Mouse (Mus musculus): ENCODE results near the gene Fastk. TPM values are rescaled to one million over a fixed set of nuclear protein-coding genes. Genes with fewer than 3 reads are reported as not detected.
A peak's percentile ranks its signal among the peaks of the same experiment; 100 is the strongest.

Gene Fastk
- polyA plus RNA-seq, 1 experiment from 2014 or later: 172 TPM

DNA sequence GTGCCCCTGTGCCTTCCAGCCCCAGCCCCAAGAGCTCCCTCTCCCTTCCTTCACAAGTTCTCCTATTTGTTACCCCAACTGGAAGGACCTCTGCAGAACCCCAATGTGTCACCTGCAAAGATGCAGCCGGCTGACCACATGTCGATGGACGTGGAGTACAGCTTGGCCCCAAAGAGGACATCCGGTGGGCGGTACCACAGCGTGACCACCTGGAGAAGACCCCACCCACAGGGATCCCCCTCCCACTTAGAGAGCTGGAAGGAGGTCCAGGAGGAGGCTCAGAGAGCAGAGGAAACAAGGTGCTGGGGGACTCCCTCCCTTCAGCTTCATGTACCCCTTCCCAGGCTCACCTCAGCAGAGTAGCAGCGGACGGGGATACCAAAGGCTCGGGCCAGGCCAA, 24.7 kb downstream of the Fastk start:
- ATAC-seq (ENCODE audit: insufficient number of reproducible peaks, low FRiP score): no peak

GRCm38 (mm10) chr5:24417587-24417986, 27.5 kb downstream of the Fastk start:
- no peaks in the 10 kb centered on the region for H3K9me3 ChIP-seq (replicated peaks)
- H3K9ac ChIP-seq: no peak overlapping the region
- H3K4me1 ChIP-seq (replicated peaks): peaks cover 15% of the 10 kb centered on the region
- no peak overlapping the region for H3K4me2 ChIP-seq
- H3K27me3 ChIP-seq (replicated peaks): peaks cover 25% of the 10 kb centered on the region
- H3K36me3 ChIP-seq: peaks cover 21% of the 10 kb centered on the region
- H3K4me3 ChIP-seq: no peak overlapping the region
- no peak overlapping the region for H3K27ac ChIP-seq (ENCODE audit: poor library complexity, severe bottlenecking)
- WGBS: 78% methylated on average over 10 of the region's 10 CpGs
- no peak for ATAC-seq (ENCODE audit: insufficient number of reproducible peaks, low FRiP score)

More for the DNA sequence above, 24.7 kb downstream of the Fastk start:
- no peak overlapping the region for H3K4me2 ChIP-seq
- H3K36me3 ChIP-seq: peaks cover 21% of the 10 kb centered on the region
- WGBS: 89% methylated on average over 9 of the region's 9 CpGs
- no peaks in the 10 kb centered on the region for H3K9me3 ChIP-seq (replicated peaks)
- no peak overlapping the region for H3K4me3 ChIP-seq
- H3K27me3 ChIP-seq (replicated peaks): peaks cover 8% of the 10 kb centered on the region; the same call in 1 of the 2 replicates
- peaks cover 27% of the 10 kb centered on the region for H3K4me1 ChIP-seq (replicated peaks)
- H3K9ac ChIP-seq: no peak overlapping the region
- no peak overlapping the region for H3K27ac ChIP-seq (ENCODE audit: poor library complexity, severe bottlenecking)

DNA sequence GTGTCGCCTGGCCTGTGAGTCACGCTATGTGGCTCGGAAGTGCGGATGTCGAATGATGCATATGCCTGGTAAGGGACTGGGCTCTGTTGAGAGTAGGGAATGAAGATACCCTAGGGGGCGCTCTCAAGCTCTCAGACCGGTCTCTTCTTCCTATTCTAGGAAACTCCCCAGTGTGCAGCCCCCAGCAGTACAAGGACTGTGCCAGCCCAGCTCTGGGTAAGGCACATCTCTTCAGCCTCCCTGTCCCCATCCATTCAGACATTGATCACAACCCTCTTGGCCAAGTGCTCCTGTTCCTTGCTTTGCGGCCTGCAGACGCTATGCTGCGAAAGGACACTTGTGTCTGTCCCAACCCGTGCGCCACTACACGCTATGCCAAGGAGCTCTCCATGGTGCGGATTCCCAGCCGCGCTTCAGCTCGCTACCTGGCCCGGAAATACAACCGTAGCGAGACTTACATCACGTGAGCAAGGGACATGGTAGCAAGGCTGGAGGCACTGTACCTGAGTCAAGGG, 28.8 kb downstream of the Fastk start:
- Histone ChIP-seq H3K4me2 (peak overlapping the region; percentile 45; the same call in 1 of the 2 replicates), H3K4me1 (replicated peaks) (peaks cover 13% of the 10 kb centered on the region), H3K27me3 (replicated peaks) (peaks cover 25% of the 10 kb centered on the region), H3K9ac (0 out of 2 replicates have a peak overlapping the region, but pooled peaks have one; percentile 24), H3K36me3 (peaks cover 21% of the 10 kb centered on the region), H3K27ac (ENCODE audit: poor library complexity, severe bottlenecking) (no peak overlapping the region), H3K9me3 (replicated peaks) (no peaks in the 10 kb centered on the region), H3K4me3 (no peak overlapping the region)
- peak; percentile 55 for ATAC-seq (ENCODE audit: insufficient number of reproducible peaks, low FRiP score)
- 2% methylated on average over 21 of the region's 21 CpGs for WGBS

DNA sequence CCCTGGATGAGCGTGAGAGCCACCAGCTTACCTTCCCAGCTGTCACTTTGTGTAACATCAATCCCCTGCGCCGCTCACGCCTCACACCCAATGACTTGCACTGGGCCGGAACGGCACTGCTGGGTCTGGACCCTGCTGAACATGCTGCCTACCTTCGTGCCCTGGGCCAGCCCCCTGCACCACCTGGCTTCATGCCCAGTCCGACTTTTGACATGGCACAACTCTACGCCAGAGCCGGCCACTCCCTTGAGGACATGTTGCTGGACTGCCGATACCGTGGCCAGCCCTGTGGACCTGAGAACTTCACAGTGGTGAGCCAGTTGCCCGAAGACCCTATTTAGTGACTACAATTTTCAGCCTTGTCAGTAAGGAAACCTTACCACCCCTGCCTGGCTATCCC, 31.1 kb downstream of the Fastk start:
- no peak overlapping the region for H3K27ac ChIP-seq (ENCODE audit: poor library complexity, severe bottlenecking)
- H3K4me3 ChIP-seq: no peak overlapping the region
- H3K36me3 ChIP-seq: peaks cover 6% of the 10 kb centered on the region
- H3K4me2 ChIP-seq: no peak overlapping the region
- 79% methylated on average over 13 of the region's 13 CpGs for WGBS
- no peak overlapping the region for H3K9ac ChIP-seq
- ATAC-seq (ENCODE audit: insufficient number of reproducible peaks, low FRiP score): no peak
- H3K27me3 ChIP-seq (replicated peaks): peaks cover 25% of the 10 kb centered on the region
- H3K9me3 ChIP-seq (replicated peaks): no peaks in the 10 kb centered on the region
- H3K4me1 ChIP-seq (replicated peaks): peaks cover 13% of the 10 kb centered on the region

DNA sequence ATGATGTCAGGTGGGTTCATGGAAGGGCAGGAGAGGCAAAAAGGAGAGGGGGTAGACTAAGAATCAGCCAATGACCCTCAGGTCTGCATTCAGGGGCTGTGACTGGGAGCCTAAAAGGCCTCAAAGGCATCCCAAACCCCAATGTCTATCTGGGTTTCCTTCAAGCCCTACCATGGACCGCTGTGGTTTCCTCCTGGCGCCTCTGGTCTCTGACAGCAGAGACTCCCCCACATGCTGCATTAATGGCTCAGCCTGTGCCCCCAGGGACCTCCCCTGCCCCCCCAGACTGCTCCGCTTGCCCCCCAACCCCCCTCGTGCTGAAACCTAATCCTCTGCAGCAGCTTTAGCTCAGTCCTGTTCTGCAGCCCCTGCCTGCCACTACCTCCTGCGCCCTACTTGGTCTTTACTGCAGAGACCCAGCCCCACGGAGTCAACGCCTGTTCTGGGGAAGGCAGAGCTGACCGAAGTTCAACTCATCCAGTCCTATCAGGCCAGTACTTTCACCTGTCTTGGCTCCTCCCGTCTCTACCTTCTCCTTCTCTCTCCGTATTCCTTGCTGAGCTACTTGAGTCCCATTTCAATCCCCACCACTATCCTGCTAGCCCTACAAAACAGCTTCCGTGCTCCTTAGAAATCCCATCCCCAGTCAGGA, 31.9 kb downstream of the Fastk start, which contains the start of gene Asic3:
TSS of gene Asic3 (plus strand) at position 351 of the 652 bp plus-strand sequence.
- Histone ChIP-seq H3K9ac (no peak within 1 kb of the TSS), H3K27ac (ENCODE audit: poor library complexity, severe bottlenecking) (no peak within 1 kb of the TSS), H3K4me3 (no peak within 1 kb of the TSS), H3K36me3 (peaks cover 12% of the 10 kb centered on the region), H3K9me3 (replicated peaks) (no peaks in the 10 kb centered on the region), H3K27me3 (replicated peaks) (peaks cover 25% of the 10 kb centered on the region), H3K4me1 (replicated peaks) (peaks cover 13% of the 10 kb centered on the region), H3K4me2 (no peak within 1 kb of the TSS)
- no peak for ATAC-seq (ENCODE audit: insufficient number of reproducible peaks, low FRiP score)
- WGBS: 39% methylated on average over 11 of the region's 11 CpGs

- peaks cover 13% of the 10 kb centered on the region for H3K4me1 ChIP-seq (replicated peaks)
- no peak overlapping the region for H3K27ac ChIP-seq (ENCODE audit: poor library complexity, severe bottlenecking)
- no peak overlapping the region for H3K9ac ChIP-seq
- ATAC-seq (ENCODE audit: insufficient number of reproducible peaks, low FRiP score): no peak
- peaks cover 23% of the 10 kb centered on the region for H3K36me3 ChIP-seq
- H3K9me3 ChIP-seq (replicated peaks): no peaks in the 10 kb centered on the region
- no peak overlapping the region for H3K4me2 ChIP-seq
- H3K4me3 ChIP-seq: no peak overlapping the region
- WGBS: 64% methylated on average over 2 of the region's 2 CpGs
- H3K27me3 ChIP-seq (replicated peaks): peaks cover 23% of the 10 kb centered on the region
Measured at GRCm38 (mm10) chr5:24412063-24412462, 33.0 kb downstream of the Fastk start.

GRCm38 (mm10) chr5:24409466-24409865, 35.6 kb downstream of the Fastk start:
- no peak for ATAC-seq (ENCODE audit: insufficient number of reproducible peaks, low FRiP score)
- 81% methylated on average over 2 of the region's 2 CpGs for WGBS
- Histone ChIP-seq H3K36me3 (peaks cover 48% of the 10 kb centered on the region), H3K9ac (no peak overlapping the region), H3K4me3 (no peak overlapping the region), H3K4me2 (no peak overlapping the region), H3K27ac (ENCODE audit: poor library complexity, severe bottlenecking) (no peak overlapping the region), H3K9me3 (replicated peaks) (no peaks in the 10 kb centered on the region), H3K27me3 (replicated peaks) (peaks cover 11% of the 10 kb centered on the region), H3K4me1 (replicated peaks) (0 out of 2 replicates have a peak, but pooled peaks cover 7% of the 10 kb centered on the region)

DNA sequence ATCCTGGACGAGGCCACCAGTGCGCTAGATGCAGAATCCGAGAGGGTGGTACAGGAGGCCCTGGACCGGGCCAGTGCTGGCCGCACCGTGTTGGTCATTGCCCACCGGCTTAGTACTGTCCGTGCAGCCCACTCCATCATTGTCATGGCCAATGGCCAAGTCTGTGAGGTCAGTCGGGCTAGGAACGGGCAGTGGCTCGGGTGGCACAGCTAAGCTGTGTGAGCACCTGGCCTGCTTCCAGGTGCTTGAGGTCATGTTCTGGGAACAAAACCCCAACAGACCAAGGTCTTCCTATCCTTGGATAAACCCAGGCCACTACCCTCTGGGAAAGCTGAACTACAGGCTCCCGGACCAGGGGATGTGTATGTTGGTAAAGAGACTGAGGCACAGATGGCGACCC, 36.4 kb downstream of the Fastk start:
- no peak for ATAC-seq (ENCODE audit: insufficient number of reproducible peaks, low FRiP score)
- WGBS: 87% methylated on average over 13 of the region's 13 CpGs
- Histone ChIP-seq H3K4me3 (no peak overlapping the region), H3K4me2 (no peak overlapping the region), H3K27ac (ENCODE audit: poor library complexity, severe bottlenecking) (no peak overlapping the region), H3K36me3 (peaks cover 55% of the 10 kb centered on the region), H3K4me1 (replicated peaks) (0 out of 2 replicates have a peak, but pooled peaks cover 7% of the 10 kb centered on the region), H3K9me3 (replicated peaks) (no peaks in the 10 kb centered on the region), H3K9ac (no peak overlapping the region), H3K27me3 (replicated peaks) (peaks cover 3% of the 10 kb centered on the region)

DNA sequence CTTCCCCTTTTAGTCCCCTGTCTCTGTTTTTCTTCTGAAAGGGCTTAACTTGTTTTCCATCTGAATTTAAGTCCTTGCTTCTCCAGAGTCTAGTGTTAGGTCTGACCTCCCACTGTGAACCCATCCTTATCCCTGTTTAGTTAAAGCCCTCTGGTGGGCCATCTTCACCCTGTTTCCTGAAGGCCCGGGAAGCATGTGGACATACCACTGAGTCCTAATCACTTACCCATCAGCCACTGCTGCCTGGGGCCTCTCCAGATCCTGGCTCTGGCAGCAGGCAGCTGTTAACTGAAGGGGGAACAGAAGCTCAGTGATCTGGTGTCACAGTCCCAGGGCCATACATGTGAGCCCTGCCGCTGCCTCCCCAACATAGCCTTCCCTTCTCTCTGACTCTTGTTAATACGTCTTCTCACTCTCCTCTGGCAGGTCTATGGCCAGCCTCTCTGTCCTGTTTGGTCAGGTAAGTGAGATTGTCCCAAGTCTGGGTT, 39.7 kb downstream of the Fastk start:
- Histone ChIP-seq H3K9me3 (replicated peaks) (no peaks in the 10 kb centered on the region), H3K9ac (no peak overlapping the region), H3K4me1 (replicated peaks) (0 out of 2 replicates have a peak, but pooled peaks cover 7% of the 10 kb centered on the region), H3K27me3 (replicated peaks) (no peaks in the 10 kb centered on the region), H3K27ac (ENCODE audit: poor library complexity, severe bottlenecking) (no peak overlapping the region), H3K36me3 (peaks cover 87% of the 10 kb centered on the region), H3K4me2 (no peak overlapping the region), H3K4me3 (no peak overlapping the region)
- no peak for ATAC-seq (ENCODE audit: insufficient number of reproducible peaks, low FRiP score)
- 62% methylated on average over 3 of the region's 3 CpGs for WGBS

GRCm38 (mm10) chr5:24404594-24405360, 40.3 kb downstream of the Fastk start:
- Histone ChIP-seq H3K36me3 (peaks cover 92% of the 10 kb centered on the region), H3K9ac (no peak overlapping the region), H3K27ac (ENCODE audit: poor library complexity, severe bottlenecking) (no peak overlapping the region), H3K27me3 (replicated peaks) (no peaks in the 10 kb centered on the region), H3K4me2 (no peak overlapping the region), H3K4me1 (replicated peaks) (0 out of 2 replicates have a peak, but pooled peaks cover 11% of the 10 kb centered on the region), H3K4me3 (no peak overlapping the region), H3K9me3 (replicated peaks) (no peaks in the 10 kb centered on the region)
- no peak for ATAC-seq (ENCODE audit: insufficient number of reproducible peaks, low FRiP score)
- 77% methylated on average over 6 of the region's 6 CpGs for WGBS

GRCm38 (mm10) chr5:24401969-24402368, 43.1 kb downstream of the Fastk start:
- Histone ChIP-seq H3K4me2 (no peak overlapping the region), H3K4me1 (replicated peaks) (0 out of 2 replicates have a peak, but pooled peaks cover 13% of the 10 kb centered on the region), H3K4me3 (no peak overlapping the region), H3K27me3 (replicated peaks) (no peaks in the 10 kb centered on the region), H3K9ac (no peak overlapping the region), H3K27ac (ENCODE audit: poor library complexity, severe bottlenecking) (no peak overlapping the region), H3K9me3 (replicated peaks) (no peaks in the 10 kb centered on the region), H3K36me3 (peaks cover 68% of the 10 kb centered on the region)
- ATAC-seq (ENCODE audit: insufficient number of reproducible peaks, low FRiP score): no peak
- WGBS: 75% methylated on average over 9 of the region's 9 CpGs

Measured in heart, embryonic 12.5 days (tissue).